Mouse (Mus musculus) E14TG2a.4 (cell line): ENCODE measurements around the gene Rbms2.
"Not testable (repeated sequence)": the region's sequence is repeated elsewhere in the genome, so short reads cannot be mapped to it uniquely, and the experiment has no call there.

Experiments
- H3K27me3 ChIP-seq: 2 replicates; pipeline ENCODE4 v1.6.1; 2014; ENCODE audit warnings: low read length, control low read depth; ENCODE audit not compliant: insufficient read depth
- H3K36me3 ChIP-seq: 2 replicates; pipeline ENCODE4 v1.6.1; 2014; ENCODE audit warnings: low read length, control low read depth; ENCODE audit not compliant: insufficient read depth
- H3K4me1 ChIP-seq: replicated peaks from 2 replicates; pipeline ENCODE4 v1.6.1; 2014; ENCODE audit warnings: low read depth, low read length, control low read depth
- H3K4me3 ChIP-seq: replicated peaks from 2 replicates; pipeline ENCODE4 v1.5.1; 2014; ENCODE audit warnings: mild to moderate bottlenecking, low read length
- H3K9me3 ChIP-seq: 2 replicates; pipeline ENCODE4 v1.6.1; 2014; ENCODE audit warnings: low read length, control low read depth
- CTCF ChIP-seq: conservative IDR thresholded peaks from 2 replicates; pipeline ENCODE4 v1.5.1; 2014; ENCODE audit warnings: low read length
- NANOG ChIP-seq: IDR thresholded peaks from 2 replicates; pipeline ENCODE4 v1.6.1; 2014; ENCODE audit warnings: borderline replicate concordance, low read length, mixed read lengths
- POU5F1 ChIP-seq: IDR thresholded peaks from 2 replicates; pipeline ENCODE4 v1.6.1; 2014; ENCODE audit warnings: low read length, borderline replicate concordance

Rbms2 gene

DNA sequence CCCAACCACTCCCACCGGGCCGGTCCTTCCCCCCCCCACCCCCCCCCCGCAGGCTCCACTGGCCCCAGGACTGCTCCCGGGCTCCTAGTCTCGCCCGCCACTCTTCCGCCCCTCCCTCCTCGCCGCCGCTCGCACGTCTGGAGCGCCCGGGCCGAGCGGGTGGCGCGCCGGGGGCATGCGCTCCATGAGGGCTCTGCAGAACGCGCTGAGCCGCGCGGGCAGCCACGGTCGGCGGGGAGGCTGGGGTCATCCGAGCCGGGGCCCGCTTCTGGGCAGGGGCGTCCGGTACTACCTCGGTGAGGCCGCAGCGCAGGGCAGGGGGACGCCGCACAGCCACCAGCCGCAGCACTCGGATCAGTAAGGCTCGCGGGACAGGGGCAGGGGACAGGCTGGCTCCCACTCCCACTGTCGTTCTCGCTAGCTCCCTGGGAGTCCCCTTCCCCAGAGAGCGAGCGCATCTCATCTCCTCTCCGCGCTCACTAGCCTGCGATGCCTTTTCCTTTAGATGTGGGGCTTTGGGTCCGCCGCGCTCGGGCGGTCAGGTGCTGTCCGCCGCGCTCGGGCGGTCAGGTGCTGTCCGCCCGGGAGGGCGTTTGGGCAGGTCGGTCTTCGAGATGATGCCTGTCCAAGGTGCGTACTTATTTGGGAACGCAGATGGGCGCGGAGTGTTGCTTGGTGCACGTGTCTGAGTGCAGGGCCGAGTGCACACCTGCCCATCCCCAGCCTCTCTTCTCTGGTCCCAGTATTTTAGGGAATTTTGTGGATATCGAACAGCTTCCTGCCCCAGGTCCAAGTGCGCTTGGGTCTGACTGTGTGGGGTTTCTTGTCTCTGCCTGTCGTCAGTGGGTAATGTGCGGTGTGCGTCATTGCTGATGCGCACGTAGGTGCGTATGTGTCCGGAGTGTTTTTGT, 14.7 kb upstream of the Rbms2 start:
- Histone ChIP-seq H3K9me3 (no peaks in the 10 kb centered on the region), H3K27me3 (peaks cover 10% of the 10 kb centered on the region), H3K36me3 (peaks cover 9% of the 10 kb centered on the region), H3K4me3 (peak overlapping the region; percentile 97), H3K4me1 (peaks cover 32% of the 10 kb centered on the region)
- no peak for TF ChIP-seq CTCF

DNA sequence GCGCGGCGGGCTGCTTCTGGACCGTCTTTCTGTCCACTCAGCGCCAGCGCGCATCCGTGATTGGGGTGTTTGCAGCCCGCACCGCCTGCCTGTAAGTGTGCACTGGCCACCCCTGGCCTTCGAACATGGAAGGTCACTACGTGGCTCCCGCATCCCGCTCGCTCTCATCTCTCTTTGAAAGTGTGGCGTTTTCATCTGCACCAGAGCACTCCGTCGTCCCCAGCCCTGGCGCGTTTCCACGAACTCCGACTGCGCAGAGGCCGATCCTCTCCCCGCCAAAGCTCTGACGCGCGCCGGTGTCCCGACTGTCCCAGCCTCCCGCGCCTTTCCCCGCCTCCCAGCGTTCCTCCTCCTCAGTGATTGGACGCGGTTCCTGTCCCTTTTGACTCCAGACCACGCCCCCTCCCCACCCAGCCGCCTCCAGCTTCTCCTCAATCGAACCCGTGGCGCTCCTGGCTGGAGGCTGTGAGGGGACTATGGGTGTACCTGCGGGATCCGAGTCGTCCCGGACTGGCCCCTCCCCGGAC, 14.0 kb upstream of the Rbms2 start, which contains the start of gene Gls2:
Gls2 (plus strand) TSS at position 434 of the 527 bp plus-strand sequence.
- Histone ChIP-seq H3K36me3 (peaks cover 2% of the 10 kb centered on the region), H3K9me3 (no peaks in the 10 kb centered on the region), H3K4me1 (peaks cover 28% of the 10 kb centered on the region), H3K4me3 (peak within 1 kb of the TSS; percentile 97), H3K27me3 (peaks cover 10% of the 10 kb centered on the region)
- no peak for TF ChIP-seq POU5F1
- no peak for TF ChIP-seq NANOG
- TF ChIP-seq CTCF = no peak

DNA sequence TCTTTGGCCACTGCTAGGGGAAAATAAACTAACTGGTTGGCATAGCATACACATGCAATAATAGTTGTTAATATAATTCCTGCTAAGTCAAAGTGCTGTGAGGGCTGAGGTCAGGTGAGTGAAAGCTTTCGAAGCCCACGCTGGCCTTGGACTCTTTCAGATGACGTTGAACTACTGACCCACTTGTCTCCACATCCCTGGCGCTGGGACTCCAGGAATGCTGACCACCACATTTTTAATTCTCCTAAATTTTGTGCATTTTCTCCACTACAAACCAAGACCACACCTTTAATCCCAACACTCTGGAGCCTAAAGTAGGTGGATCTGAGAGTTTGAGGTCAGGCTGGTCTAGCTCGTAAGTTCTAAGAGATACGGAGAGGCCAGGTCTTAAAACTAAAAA, 13.0 kb upstream of the Rbms2 start:
- H3K9me3 ChIP-seq = no peaks in the 10 kb centered on the region

DNA sequence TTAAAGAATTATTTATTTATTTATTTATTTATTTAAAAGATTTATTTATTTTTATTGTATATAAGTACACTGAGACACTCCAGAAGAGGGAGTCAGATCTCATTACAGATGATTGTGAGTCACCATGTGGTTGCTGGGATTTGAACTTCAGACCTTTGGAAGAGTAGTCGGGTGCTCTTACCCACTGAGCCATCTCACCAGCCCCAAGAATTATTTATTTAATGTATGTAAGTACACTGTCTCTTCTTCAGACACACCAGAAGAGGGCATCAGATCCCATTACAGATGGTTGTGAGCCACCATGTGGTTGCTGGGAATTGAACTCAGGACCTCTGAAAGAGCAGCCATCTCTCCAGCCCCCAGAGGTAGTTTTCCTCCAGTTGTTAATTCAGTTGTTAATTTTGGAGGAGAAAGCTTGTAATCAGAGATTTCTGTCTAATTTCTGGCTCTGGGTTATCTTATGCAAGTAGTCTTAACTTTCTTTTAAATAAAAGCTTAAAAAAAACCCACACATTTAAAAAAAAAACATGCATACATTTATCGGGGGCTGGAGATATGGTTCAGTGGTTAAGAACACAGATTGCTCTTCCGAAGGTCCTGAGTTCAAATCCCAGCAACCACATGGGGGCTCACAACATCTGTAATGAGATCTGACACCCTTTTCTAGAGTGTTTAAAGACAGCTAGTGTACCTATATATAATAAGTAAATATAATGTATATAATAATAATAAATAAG, 12.1 kb upstream of the Rbms2 start:
- Histone ChIP-seq H3K27me3 (peaks cover 10% of the 10 kb centered on the region), H3K4me1 (peaks cover 26% of the 10 kb centered on the region)
- H3K4me3 ChIP-seq = not testable (repeated sequence)

More for the DNA sequence above, 13.0 kb upstream of the Rbms2 start:
- peaks cover 10% of the 10 kb centered on the region for H3K27me3 ChIP-seq
- no peak for TF ChIP-seq CTCF
- no peak for TF ChIP-seq NANOG
- TF ChIP-seq POU5F1 = no peak
- peaks cover 24% of the 10 kb centered on the region for H3K4me1 ChIP-seq
- H3K4me3 ChIP-seq = no peak overlapping the region
- no peaks in the 10 kb centered on the region for H3K36me3 ChIP-seq

DNA sequence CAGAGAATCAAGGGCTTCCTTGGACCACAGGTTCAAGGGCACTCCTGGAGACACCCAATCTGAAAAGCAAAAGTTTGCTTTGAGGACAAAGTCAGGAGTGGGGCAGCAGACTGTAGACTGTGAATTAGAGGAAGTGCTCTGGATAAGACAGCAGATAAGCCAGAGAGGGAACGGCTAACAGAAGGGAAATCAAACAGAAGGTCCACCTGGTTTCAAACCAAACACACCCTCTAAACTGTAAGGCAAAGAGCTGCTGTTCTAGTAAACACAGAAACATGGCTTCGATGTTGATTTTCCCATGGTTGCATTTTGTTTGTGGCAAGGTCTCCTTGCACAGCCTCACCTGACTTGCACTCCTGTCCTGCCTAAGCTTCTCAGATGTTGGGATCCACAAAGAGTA, 11.4 kb upstream of the Rbms2 start:
- peaks cover 10% of the 10 kb centered on the region for H3K27me3 ChIP-seq
- peaks cover 33% of the 10 kb centered on the region for H3K4me1 ChIP-seq
- no peaks in the 10 kb centered on the region for H3K9me3 ChIP-seq
- TF ChIP-seq POU5F1 (no peak), NANOG (no peak), CTCF (no peak)
- H3K4me3 ChIP-seq = no peak overlapping the region
- H3K36me3 ChIP-seq = no peaks in the 10 kb centered on the region

More for the DNA sequence above, 12.1 kb upstream of the Rbms2 start:
- not testable (repeated sequence) for H3K36me3 ChIP-seq, H3K9me3 ChIP-seq

DNA sequence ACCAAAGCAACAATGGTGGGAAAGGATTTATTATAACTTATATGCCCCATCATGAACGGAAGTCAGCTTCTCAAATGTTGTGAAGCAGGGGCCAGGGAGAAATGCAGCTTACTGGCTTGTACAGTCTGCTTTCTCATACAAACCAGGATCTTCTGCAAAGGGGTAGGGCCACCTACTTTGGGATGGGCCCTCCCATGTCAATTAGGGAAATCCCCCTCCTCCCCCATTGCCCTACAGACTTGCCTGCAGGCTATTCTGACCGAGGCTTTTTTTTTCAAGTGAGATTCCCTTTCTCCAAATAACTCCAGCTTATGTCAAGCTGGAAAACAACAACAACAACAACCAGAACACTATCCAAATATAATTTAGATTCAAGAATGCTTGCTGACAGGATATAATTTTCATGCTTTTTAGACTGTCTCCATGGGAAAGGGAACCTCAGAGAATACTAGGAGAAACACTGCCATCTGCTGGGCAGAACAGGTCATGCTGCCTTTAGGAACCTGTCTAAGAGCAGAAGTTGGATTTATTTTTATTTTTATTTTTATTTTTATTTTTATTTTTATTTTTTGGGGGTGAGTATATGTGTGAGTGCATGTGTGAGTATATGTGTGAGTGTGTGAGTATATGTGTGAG, 8.3 kb upstream of the Rbms2 start:
- TF ChIP-seq POU5F1 = no peak
- peak; percentile 87 for TF ChIP-seq CTCF
- Histone ChIP-seq H3K36me3 (no peaks in the 10 kb centered on the region), H3K27me3 (no peaks in the 10 kb centered on the region), H3K4me3 (peak overlapping the region; percentile 30; the same call in 1 of the 2 replicates), H3K4me1 (peaks cover 44% of the 10 kb centered on the region), H3K9me3 (no peaks in the 10 kb centered on the region)

DNA sequence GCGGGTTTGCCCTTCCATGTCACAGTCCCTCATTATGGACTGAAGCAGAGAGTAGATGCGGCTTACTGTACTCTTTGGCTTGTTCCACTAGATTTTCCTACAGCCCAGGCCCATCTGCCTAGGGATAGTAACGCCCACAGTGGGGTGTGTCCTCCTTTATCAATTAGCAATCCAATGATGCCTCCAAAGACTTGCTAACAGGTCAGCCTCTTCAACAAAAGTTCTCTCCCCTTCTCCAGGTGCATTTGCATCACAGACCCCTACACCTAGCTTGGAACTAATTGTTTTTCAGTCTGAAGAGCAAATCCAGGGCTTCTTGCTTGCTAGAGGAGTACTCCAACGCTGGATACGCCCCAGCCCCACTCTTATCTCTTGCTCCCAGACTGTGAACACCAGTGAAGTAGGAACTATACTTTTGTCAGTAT, 7.1 kb upstream of the Rbms2 start:
- TF ChIP-seq CTCF = no peak
- peak; percentile 56; the same call in 1 of the 2 replicates for TF ChIP-seq NANOG
- Histone ChIP-seq H3K4me3 (peak overlapping the region; percentile 37; the same call in 1 of the 2 replicates), H3K4me1 (peaks cover 49% of the 10 kb centered on the region), H3K27me3 (no peaks in the 10 kb centered on the region), H3K9me3 (no peaks in the 10 kb centered on the region), H3K36me3 (no peaks in the 10 kb centered on the region)

DNA sequence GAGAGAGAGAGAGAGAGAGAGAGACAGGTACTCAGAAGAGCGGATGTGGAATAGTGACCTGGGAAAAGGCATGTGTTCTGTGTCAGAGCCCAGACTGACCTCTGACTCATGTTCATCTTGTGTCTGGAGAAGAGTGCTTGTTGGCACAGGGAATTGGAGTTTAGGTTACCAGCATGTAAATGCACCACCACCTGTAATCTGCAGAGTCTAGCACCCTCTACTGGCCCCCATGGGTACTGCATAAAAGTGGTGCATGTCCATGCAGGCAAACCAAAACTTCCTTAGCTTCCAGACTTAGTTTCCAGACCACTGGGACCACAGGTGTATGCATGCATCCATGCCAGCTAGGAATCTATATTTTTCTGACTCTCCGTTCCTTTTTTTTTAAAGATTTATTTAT, 5.9 kb upstream of the Rbms2 start:
- no peak overlapping the region for H3K4me3 ChIP-seq

More for the DNA sequence above, 5.9 kb upstream of the Rbms2 start:
- H3K36me3 ChIP-seq = no peaks in the 10 kb centered on the region
- no peaks in the 10 kb centered on the region for H3K27me3 ChIP-seq
- no peak for TF ChIP-seq POU5F1
- no peak for TF ChIP-seq NANOG
- peak; percentile 96 for TF ChIP-seq CTCF
- H3K4me1 ChIP-seq = peaks cover 51% of the 10 kb centered on the region
- H3K9me3 ChIP-seq = no peaks in the 10 kb centered on the region
